Mouse (Mus musculus) stomach, embryonic 15.5 days (tissue): ENCODE measurements around the gene Lefty1. TPM values are rescaled to one million over a fixed set of nuclear protein-coding genes. Genes with fewer than 3 reads are reported as not detected.
"Not testable (repeated sequence)": the region's sequence is repeated elsewhere in the genome, so short reads cannot be mapped to it uniquely, and the experiment has no call there.

Experiments used
- ATAC-seq: fragments of 200-750 bp; cut with Nextera tagmentation; 2 replicates; pipeline ENCODE4 v1.8.0; 2017; ENCODE audit warnings: low read depth, moderate number of reproducible peaks, moderate TSS enrichment; ENCODE audit not compliant: insufficient read depth, low FRiP score
- H3K27ac ChIP-seq: fragments of 300-500 bp; sonication (generic); 2 replicates; pipeline ENCODE4 v1.5.1; 2015; ENCODE audit warnings: mild to moderate bottlenecking, inconsistent platforms
- H3K27me3 ChIP-seq: fragments of 300-500 bp; sonication (generic); replicated peaks from 2 replicates; pipeline ENCODE4 v1.6.1; 2015; ENCODE audit warnings: inconsistent platforms
- H3K36me3 ChIP-seq: fragments of 300-500 bp; sonication (generic); 2 replicates; pipeline ENCODE4 v1.6.1; 2015; ENCODE audit warnings: inconsistent platforms
- H3K4me1 ChIP-seq: fragments of 300-500 bp; sonication (generic); 2 replicates; pipeline ENCODE4 v1.6.1; 2015; ENCODE audit warnings: inconsistent platforms
- H3K4me2 ChIP-seq: fragments of 300-500 bp; sonication (generic); 2 replicates; pipeline ENCODE4 v1.6.1; 2015; ENCODE audit warnings: mild to moderate bottlenecking, inconsistent platforms
- H3K4me3 ChIP-seq: fragments of 300-500 bp; sonication (generic); replicated peaks from 2 replicates; pipeline ENCODE4 v1.5.1; 2015; ENCODE audit warnings: inconsistent platforms
- H3K9ac ChIP-seq: fragments of 300-500 bp; sonication (generic); 2 replicates; pipeline ENCODE4 v1.6.1; 2015; ENCODE audit warnings: inconsistent platforms
- H3K9me3 ChIP-seq: fragments of 300-500 bp; sonication (generic); 2 replicates; pipeline ENCODE4 v1.6.1; 2016; ENCODE audit warnings: inconsistent platforms
- WGBS: fragments of 180-500 bp; shearing (Covaris S2); methylation state at CpG from one replicate; pipeline ENCODE4 v1.1.7; 2015; 5-methylcytosine and 5-hydroxymethylcytosine counted together
- polyA plus RNA-seq: library from polyadenylated mRNA; unstranded; fragments of >200 nt; fragmentation: Nextera tagmentation; extraction: Ambion mirVana; gene quantifications from 2 replicates; pipeline ENCODE4 v1.2.1, GENCODE M21; 2015

The Lefty1 gene
- polyA plus RNA-seq, 1 experiment from 2014 or later = 3.7 TPM

GRCm38 (mm10) chr1:180926286-180926685 lies 8.5 kb upstream of the Lefty1 start:
- H3K4me3 ChIP-seq = no peak overlapping the region
- no peak for ATAC-seq
- H3K9ac ChIP-seq = no peak overlapping the region

GRCm38 (mm10) chr1:180929599-180929998 lies 5.2 kb upstream of the Lefty1 start:
- Histone ChIP-seq H3K9ac (no peak overlapping the region), H3K36me3 (no peaks in the 10 kb centered on the region), H3K4me2 (no peak overlapping the region), H3K27ac (no peak overlapping the region), H3K27me3 (peaks cover 7% of the 10 kb centered on the region), H3K9me3 (no peaks in the 10 kb centered on the region), H3K4me1 (peaks cover 3% of the 10 kb centered on the region; the same call in 1 of the 2 replicates), H3K4me3 (no peak overlapping the region)
- 21% methylated on average over 2 of the region's 2 CpGs for WGBS
- ATAC-seq = no peak

More at GRCm38 (mm10) chr1:180926286-180926685, 8.5 kb upstream of the Lefty1 start:
- Histone ChIP-seq H3K27ac (no peak overlapping the region), H3K4me1 (no peaks in the 10 kb centered on the region), H3K36me3 (no peaks in the 10 kb centered on the region), H3K27me3 (no peaks in the 10 kb centered on the region), H3K9me3 (no peaks in the 10 kb centered on the region), H3K4me2 (no peak overlapping the region)
- WGBS = 57% methylated on average over 4 of the region's 4 CpGs

GRCm38 (mm10) chr1:180931106-180931505 lies 3.7 kb upstream of the Lefty1 start:
- Histone ChIP-seq H3K4me3 (no peak overlapping the region), H3K9ac (no peak overlapping the region), H3K27me3 (peaks cover 20% of the 10 kb centered on the region), H3K4me1 (peaks cover 3% of the 10 kb centered on the region; the same call in 1 of the 2 replicates), H3K9me3 (no peaks in the 10 kb centered on the region), H3K27ac (no peak overlapping the region), H3K4me2 (no peak overlapping the region), H3K36me3 (no peaks in the 10 kb centered on the region)
- no peak for ATAC-seq
- WGBS = 60% methylated on average over 3 of the region's 3 CpGs

DNA sequence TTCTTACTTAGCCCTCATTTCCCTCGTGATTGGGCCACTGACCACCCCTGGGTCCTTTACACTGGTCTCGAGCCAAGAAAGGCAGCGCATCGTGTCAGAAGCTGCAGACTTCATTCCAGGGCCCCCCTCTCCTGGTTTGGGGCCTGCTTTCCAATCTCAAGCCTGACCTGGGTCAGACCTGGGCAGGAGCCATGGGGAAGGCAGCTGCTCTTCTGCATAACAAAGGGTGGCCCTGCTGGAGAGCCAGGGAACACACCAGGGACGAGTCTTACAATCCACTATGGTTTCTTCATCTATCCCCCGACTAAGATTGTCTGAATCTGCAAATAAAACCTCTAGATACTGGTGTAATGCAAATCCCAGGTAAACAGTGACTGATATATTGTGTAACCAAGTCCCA lies 1.2 kb upstream of the Lefty1 start:
- WGBS = 33% methylated on average over 6 of the region's 6 CpGs
- no peaks in the 10 kb centered on the region for H3K9me3 ChIP-seq
- no peak for ATAC-seq
- no peak overlapping the region for H3K4me2 ChIP-seq
- no peak overlapping the region for H3K9ac ChIP-seq
- no peaks in the 10 kb centered on the region for H3K36me3 ChIP-seq
- no peak overlapping the region for H3K4me3 ChIP-seq
- peaks cover 3% of the 10 kb centered on the region; the same call in 1 of the 2 replicates for H3K4me1 ChIP-seq
- peaks cover 21% of the 10 kb centered on the region for H3K27me3 ChIP-seq
- H3K27ac ChIP-seq = no peak overlapping the region

DNA sequence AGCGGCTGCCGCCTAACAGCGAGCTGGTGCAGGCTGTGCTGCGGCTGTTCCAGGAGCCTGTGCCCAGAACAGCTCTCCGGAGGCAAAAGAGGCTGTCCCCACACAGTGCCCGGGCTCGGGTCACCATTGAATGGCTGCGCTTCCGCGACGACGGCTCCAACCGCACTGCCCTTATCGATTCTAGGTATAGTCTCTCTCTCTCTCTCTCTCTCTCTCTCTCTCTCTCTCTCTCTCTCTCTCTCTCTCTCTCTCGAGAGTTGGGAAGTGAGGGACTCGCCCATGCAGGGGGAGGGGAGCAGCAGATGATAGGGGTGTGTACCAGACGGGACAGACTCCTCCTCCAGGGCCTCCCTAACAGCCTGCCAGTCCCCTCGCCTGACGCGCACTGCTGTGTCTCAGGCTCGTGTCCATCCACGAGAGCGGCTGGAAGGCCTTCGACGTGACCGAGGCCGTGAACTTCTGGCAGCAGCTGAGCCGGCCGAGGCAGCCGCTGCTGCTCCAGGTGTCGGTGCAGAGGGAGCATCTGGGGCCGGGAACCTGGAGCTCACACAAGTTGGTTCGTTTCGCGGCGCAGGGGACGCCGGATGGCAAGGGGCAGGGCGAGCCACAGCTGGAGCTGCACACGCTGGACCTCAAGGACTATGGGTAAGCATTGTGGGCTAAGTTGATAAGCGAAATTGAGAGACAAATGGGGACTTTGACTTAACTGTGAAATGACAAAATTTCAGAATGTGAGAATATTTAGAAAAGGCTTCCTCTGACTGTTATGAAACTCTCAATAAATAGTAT lies 2.0 kb downstream of the Lefty1 start:
- H3K9me3 ChIP-seq, H3K36me3 ChIP-seq, H3K9ac ChIP-seq, H3K27ac ChIP-seq: not testable (repeated sequence)
- 4% methylated on average over 41 of the region's 41 CpGs for WGBS
- peak; percentile 93 for ATAC-seq
- Histone ChIP-seq H3K4me1 (peaks cover 12% of the 10 kb centered on the region), H3K27me3 (peaks cover 21% of the 10 kb centered on the region), H3K4me3 (peak overlapping the region; percentile 32), H3K4me2 (peak overlapping the region; percentile 62)

- not testable (repeated sequence) for H3K4me3 ChIP-seq, ATAC-seq, H3K4me2 ChIP-seq, H3K9me3 ChIP-seq, H3K36me3 ChIP-seq, H3K27ac ChIP-seq, H3K9ac ChIP-seq
- H3K4me1 ChIP-seq = peaks cover 12% of the 10 kb centered on the region
- 61% methylated on average over 13 of the region's 13 CpGs for WGBS
- peaks cover 21% of the 10 kb centered on the region for H3K27me3 ChIP-seq
These were observed 2.8 kb downstream of the Lefty1 start for GRCm38 (mm10) chr1:180937631-180938030.

- 81% methylated on average over 2 of the region's 2 CpGs for WGBS
These were observed 4.0 kb downstream of the Lefty1 start for GRCm38 (mm10) chr1:180938781-180939180.

GRCm38 (mm10) chr1:180940776-180941460 lies 6.1 kb downstream of the Lefty1 start:
- Histone ChIP-seq H3K9ac (no peak overlapping the region), H3K9me3 (no peaks in the 10 kb centered on the region), H3K4me3 (peak overlapping the region; percentile 71)

More at GRCm38 (mm10) chr1:180938781-180939180, 4.0 kb downstream of the Lefty1 start:
- H3K36me3 ChIP-seq, H3K4me2 ChIP-seq, H3K9ac ChIP-seq, ATAC-seq, H3K9me3 ChIP-seq, H3K27ac ChIP-seq, H3K4me3 ChIP-seq: not testable (repeated sequence)
- Histone ChIP-seq H3K4me1 (peaks cover 21% of the 10 kb centered on the region), H3K27me3 (peaks cover 18% of the 10 kb centered on the region)

DNA sequence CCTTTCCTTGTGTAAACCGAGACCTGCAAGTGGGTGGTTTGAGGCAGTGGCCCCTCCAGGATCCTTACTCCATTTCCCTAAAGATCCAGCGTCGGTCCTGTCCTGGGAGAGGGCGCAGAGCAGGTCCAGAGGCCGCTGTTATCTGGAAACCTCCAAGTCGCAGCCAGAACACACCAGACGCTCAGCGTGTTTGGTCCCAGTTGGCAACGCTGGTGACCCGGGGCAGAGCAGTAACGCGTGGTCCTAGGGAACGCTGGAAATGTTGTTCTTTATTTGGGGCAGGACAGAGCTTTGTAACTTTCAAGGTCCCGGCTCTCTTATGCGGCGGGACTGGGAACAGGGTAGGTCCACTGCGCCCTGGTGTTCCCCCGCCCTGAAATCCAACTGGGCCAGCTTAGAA lies 6.9 kb downstream of the Lefty1 start:
- ATAC-seq = peak; percentile 1; the same call in 1 of the 2 replicates
- H3K27me3 ChIP-seq = no peaks in the 10 kb centered on the region
- peaks cover 45% of the 10 kb centered on the region for H3K4me1 ChIP-seq
- 4% methylated on average over 18 of the region's 18 CpGs for WGBS
- H3K9ac ChIP-seq = peak overlapping the region; percentile 70; the same call in 1 of the 2 replicates
- peak overlapping the region; percentile 92 for H3K27ac ChIP-seq
- H3K9me3 ChIP-seq = no peaks in the 10 kb centered on the region
- H3K36me3 ChIP-seq = no peaks in the 10 kb centered on the region
- H3K4me2 ChIP-seq = peak overlapping the region; percentile 85
- peak overlapping the region; percentile 71 for H3K4me3 ChIP-seq

More at GRCm38 (mm10) chr1:180940776-180941460, 6.1 kb downstream of the Lefty1 start:
- H3K4me1 ChIP-seq = peaks cover 37% of the 10 kb centered on the region
- H3K4me2 ChIP-seq = peak overlapping the region; percentile 85
- no peak overlapping the region for H3K27ac ChIP-seq
- 0 out of 2 replicates have a peak, but pooled peaks cover 3% of the 10 kb centered on the region for H3K27me3 ChIP-seq
- H3K36me3 ChIP-seq = no peaks in the 10 kb centered on the region
- WGBS = 87% methylated on average over 7 of the region's 7 CpGs
- ATAC-seq = no peak

DNA sequence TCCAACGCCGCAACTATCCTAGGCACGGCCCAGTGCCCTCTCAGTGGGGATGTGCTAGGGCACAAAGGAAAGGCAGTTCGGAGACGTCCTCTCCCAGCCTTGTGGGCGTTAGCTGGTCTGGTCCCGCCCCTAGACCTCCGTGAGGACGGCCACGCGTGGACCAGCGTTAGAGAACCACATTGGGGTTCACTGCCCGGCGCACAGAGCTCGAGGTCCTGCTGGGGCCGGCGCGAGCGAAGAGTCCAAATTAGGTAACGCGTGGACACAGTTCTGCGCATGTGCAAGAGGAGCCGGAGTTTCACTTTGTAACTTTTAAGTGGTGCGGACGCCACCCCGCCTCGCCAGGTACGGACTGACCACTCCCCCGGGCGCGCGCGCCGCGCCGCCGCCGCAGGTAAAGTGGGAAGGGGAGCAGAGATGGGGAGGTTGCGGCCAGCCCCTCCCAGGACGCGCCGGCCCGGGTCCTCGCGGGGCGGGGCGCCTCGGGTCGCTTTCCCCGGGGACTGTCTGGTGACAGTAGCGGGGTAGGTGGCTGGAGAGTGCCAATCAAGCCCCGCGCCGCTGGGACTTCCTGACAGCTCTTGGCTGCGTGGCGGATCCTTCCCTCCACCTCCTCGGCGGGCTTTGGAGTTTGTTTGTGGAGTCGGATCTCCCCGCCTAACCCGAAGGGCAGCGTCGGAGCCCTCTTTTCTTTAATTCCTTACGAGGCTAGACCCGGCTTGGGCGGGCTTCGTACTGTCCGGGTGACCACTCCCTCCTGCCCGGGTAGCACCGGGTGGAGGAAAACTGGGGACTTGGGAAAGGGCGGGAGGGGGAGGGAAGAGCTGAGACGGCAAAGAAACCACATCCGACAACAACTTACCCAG lies 7.6 kb downstream of the Lefty1 start, which contains the start of gene Tmem63a:
Gene Tmem63a (plus strand): TSS at position 179 of the 866 bp plus-strand sequence.
- Histone ChIP-seq H3K4me2 (peak within 1 kb of the TSS; percentile 85), H3K9me3 (no peaks in the 10 kb centered on the region), H3K4me3 (peak within 1 kb of the TSS; percentile 71), H3K9ac (peak within 1 kb of the TSS; percentile 70), H3K27ac (peak within 1 kb of the TSS; percentile 92), H3K4me1 (peaks cover 48% of the 10 kb centered on the region), H3K36me3 (no peaks in the 10 kb centered on the region; the same call in 1 of the 2 replicates), H3K27me3 (no peaks in the 10 kb centered on the region)
- WGBS = under 1% methylated on average over 72 of the region's 73 CpGs
- ATAC-seq = peak; percentile 60

DNA sequence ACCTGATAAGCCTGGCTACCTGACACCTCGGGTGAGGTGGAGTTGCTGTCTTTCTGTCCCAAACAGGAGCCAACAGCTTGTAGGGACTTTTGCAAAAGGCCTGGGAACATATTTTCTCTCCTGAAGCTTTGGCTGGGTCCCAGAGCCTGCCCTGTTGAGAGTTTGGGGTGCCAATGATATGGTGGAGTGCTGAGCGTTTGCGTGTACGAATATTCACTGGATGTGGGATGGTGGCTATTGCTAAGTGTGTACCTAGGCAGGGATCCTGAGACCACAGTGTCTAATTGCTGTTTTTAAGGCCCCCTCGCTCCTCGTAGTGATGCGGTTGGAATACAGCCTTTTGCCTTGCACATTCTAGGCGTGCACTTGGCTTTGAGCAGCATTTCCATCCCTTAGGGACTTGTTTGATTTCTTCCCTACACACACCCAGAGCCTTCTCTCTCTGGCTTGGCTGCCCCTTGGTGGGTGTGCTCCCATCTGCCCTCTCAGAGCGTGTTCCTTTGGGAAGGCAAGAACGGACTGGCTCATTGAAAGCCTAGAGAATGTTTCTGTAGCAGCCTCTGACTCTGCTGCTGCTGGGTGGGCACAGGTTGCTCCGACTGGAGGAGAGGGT lies 8.3 kb downstream of the Lefty1 start:
- H3K9me3 ChIP-seq = no peaks in the 10 kb centered on the region
- 51% methylated on average over 11 of the region's 11 CpGs for WGBS
- peak overlapping the region; percentile 85 for H3K4me2 ChIP-seq
- no peaks in the 10 kb centered on the region; the same call in 1 of the 2 replicates for H3K36me3 ChIP-seq
- H3K4me3 ChIP-seq = peak overlapping the region; percentile 71
- H3K4me1 ChIP-seq = peaks cover 48% of the 10 kb centered on the region
- H3K9ac ChIP-seq = peak overlapping the region; percentile 70
- H3K27ac ChIP-seq = peak overlapping the region; percentile 92
- no peaks in the 10 kb centered on the region for H3K27me3 ChIP-seq
- no peak for ATAC-seq
